In the genomic region with DNA sequence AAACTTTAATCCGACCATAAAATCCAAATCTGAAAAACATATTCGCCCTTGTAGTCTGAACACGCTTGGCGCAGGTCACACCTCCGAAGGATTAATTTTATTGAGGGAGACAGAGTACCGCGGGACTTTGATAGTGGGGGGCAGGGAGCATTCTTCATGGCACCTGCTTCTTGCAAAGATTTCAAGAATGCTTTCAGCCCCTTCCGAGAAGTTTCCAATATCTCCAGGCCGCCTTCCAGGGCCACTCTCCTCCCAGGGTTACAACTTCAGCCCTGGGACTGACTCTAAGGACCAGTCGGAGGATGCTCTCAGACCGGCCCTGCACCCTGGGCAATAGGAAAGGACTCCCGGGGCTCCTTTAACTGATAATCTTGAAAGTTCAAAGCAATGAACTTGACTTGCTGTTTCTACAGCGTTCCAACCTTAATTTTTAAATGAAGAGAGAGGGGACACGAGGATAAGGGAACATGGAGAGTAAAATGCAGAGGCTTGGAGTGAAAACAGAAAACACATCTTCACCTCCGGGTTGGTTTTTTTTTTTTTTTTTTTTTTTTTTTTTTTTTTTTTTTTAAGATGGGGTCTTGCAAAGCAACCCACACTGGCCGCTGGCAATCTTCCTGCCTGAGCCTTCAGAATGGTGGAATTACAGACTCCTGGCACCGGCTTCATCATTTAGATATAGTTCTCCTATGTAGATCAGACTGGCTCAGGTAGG, we compare ENCODE assay signal across 8 mouse cellular contexts. TPM values are rescaled to one million over a fixed set of nuclear protein-coding genes. Genes with fewer than 3 reads are reported as not detected.
DNase-seq lines count a peak whose midpoint lies in the region; ATAC-seq lines count a peak whose summit lies in the region.
"Had no signal": no experiment of that assay in that cellular context is flagged by ENCODE, and none has a peak within 500 bp of the region (broad histone marks: within the 10 kb centered on the region; RNA-seq: fewer than 3 reads in every experiment).

No protein-coding gene starts in this region.

- no peaks in the 10 kb centered on the region for H3K9me3 ChIP-seq in lung, embryonic 16.5 days (ENCODE audit: control insufficient read depth, low read length)
- H3K9me3 ChIP-seq in forebrain, embryonic 11.5 days (ENCODE audit: control insufficient read depth, low read length), result no peaks in the 10 kb centered on the region
- no peaks in the 10 kb centered on the region for H3K9me3 ChIP-seq in limb, embryonic 13.5 days
- H3K9me3 ChIP-seq in stomach, embryonic 14.5 days (ENCODE audit: control insufficient read depth, low read depth, low read length), result no peaks in the 10 kb centered on the region

- peak overlapping the region; percentile 51 for H3K4me3 ChIP-seq in lung, embryonic 16.5 days (ENCODE audit: low read length)
- peak overlapping the region; percentile 35 for H3K4me3 ChIP-seq in forebrain, embryonic 11.5 days (ENCODE audit: low read depth, low read length)
- H3K4me3 ChIP-seq in limb, embryonic 13.5 days, result peak overlapping the region; percentile 41
- peak overlapping the region; percentile 32 for H3K4me3 ChIP-seq in stomach, embryonic 14.5 days (ENCODE audit: low read depth, low read length)

- no peak for DNase-seq in lung, postnatal 4 days
- DNase-seq in forebrain, embryonic 11.5 days (ENCODE audit: low spot score), result no peak
- no peak for DNase-seq in adrenal gland, adult (ENCODE audit: inconsistent age in 2 of 2, low spot score in 1 of 2)
- no peak for DNase-seq in adrenal gland, postnatal 4 days (ENCODE audit: low spot score in 2 of 2)

- WGBS in lung, embryonic 16.5 days, result 4% methylated on average over 17 of the region's 17 CpGs
- 2% methylated on average over 17 of the region's 17 CpGs for WGBS in forebrain, embryonic 11.5 days
- WGBS in limb, embryonic 13.5 days, result 2% methylated on average over 17 of the region's 17 CpGs
- 3% methylated on average over 17 of the region's 17 CpGs for WGBS in stomach, embryonic 14.5 days

- H3K9ac ChIP-seq in lung, embryonic 16.5 days (ENCODE audit: low read length), result peak overlapping the region; percentile 50
- H3K9ac ChIP-seq in forebrain, embryonic 11.5 days (ENCODE audit: low read length), result no peak overlapping the region
- H3K9ac ChIP-seq in limb, embryonic 13.5 days, result 0 out of 2 replicates have a peak overlapping the region, but pooled peaks have one; percentile 31
- no peak overlapping the region for H3K9ac ChIP-seq in stomach, embryonic 14.5 days (replicated peaks; ENCODE audit: low read depth, low read length)

- H3K4me1 ChIP-seq in lung, embryonic 16.5 days (replicated peaks; ENCODE audit: control insufficient read depth, insufficient read depth, low read length), result no peaks in the 10 kb centered on the region
- H3K4me1 ChIP-seq in forebrain, embryonic 11.5 days (replicated peaks; ENCODE audit: control insufficient read depth, insufficient read depth, low read length), result peaks cover 4% of the 10 kb centered on the region; the same call in 1 of the 2 replicates
- H3K4me1 ChIP-seq in limb, embryonic 13.5 days, result peaks cover 26% of the 10 kb centered on the region
- H3K4me1 ChIP-seq in stomach, embryonic 14.5 days (ENCODE audit: control insufficient read depth, insufficient read depth, low read length), result 0 out of 2 replicates have a peak, but pooled peaks cover 3% of the 10 kb centered on the region

- H3K27me3 ChIP-seq in lung, embryonic 16.5 days (ENCODE audit: control insufficient read depth, insufficient read depth, low read depth, low read length), result peaks cover 62% of the 10 kb centered on the region
- H3K27me3 ChIP-seq in forebrain, embryonic 11.5 days (ENCODE audit: control insufficient read depth, insufficient read depth, low read length), result peaks cover 73% of the 10 kb centered on the region
- H3K27me3 ChIP-seq in limb, embryonic 13.5 days, result peaks cover 89% of the 10 kb centered on the region
- peaks cover 25% of the 10 kb centered on the region for H3K27me3 ChIP-seq in stomach, embryonic 14.5 days (ENCODE audit: control insufficient read depth, insufficient read depth, low read length)

- H3K27ac ChIP-seq in lung, embryonic 16.5 days (ENCODE audit: low read length), result no peak overlapping the region
- H3K27ac ChIP-seq in forebrain, embryonic 11.5 days (ENCODE audit: low read depth, low read length), result no peak overlapping the region
- no peak overlapping the region for H3K27ac ChIP-seq in limb, embryonic 13.5 days
- H3K27ac ChIP-seq in stomach, embryonic 14.5 days (ENCODE audit: low read length), result peak overlapping the region; percentile 82

- no peaks in the 10 kb centered on the region for H3K36me3 ChIP-seq in lung, embryonic 16.5 days (ENCODE audit: control insufficient read depth, insufficient read depth, low read length)
- H3K36me3 ChIP-seq in forebrain, embryonic 11.5 days (ENCODE audit: control insufficient read depth, insufficient read depth, low read length), result no peaks in the 10 kb centered on the region
- H3K36me3 ChIP-seq in limb, embryonic 13.5 days, result no peaks in the 10 kb centered on the region
- no peaks in the 10 kb centered on the region for H3K36me3 ChIP-seq in stomach, embryonic 14.5 days (ENCODE audit: control insufficient read depth, insufficient read depth, low read length)

- ATAC-seq in lung, embryonic 16.5 days (ENCODE audit: low read depth), result no peak
- no peak for ATAC-seq in forebrain, embryonic 11.5 days (replicated peaks; ENCODE audit: low FRiP score)
- no peak for ATAC-seq in limb, embryonic 13.5 days (ENCODE audit: low FRiP score, low read depth)
- no peak for ATAC-seq in stomach, embryonic 14.5 days (ENCODE audit: insufficient number of reproducible peaks, insufficient read depth, low FRiP score, low read depth)

- H3K4me2 ChIP-seq in lung, embryonic 16.5 days (ENCODE audit: low read depth, low read length), result peak overlapping the region; percentile 73
- H3K4me2 ChIP-seq in forebrain, embryonic 11.5 days (ENCODE audit: low read depth, low read length, severe bottlenecking), result peak overlapping the region; percentile 62; the same call in 1 of the 2 replicates
- peak overlapping the region; percentile 71 for H3K4me2 ChIP-seq in limb, embryonic 13.5 days (replicated peaks)
- peak overlapping the region; percentile 49 for H3K4me2 ChIP-seq in stomach, embryonic 14.5 days (replicated peaks; ENCODE audit: low read depth, low read length)

RNA-seq across cellular contexts. Expression of a gene that starts 9.8 kb away (rescaled TPM):
- not detected in 2 replicates for polyA plus RNA-seq in lung, embryonic 16.5 days (2015; fragmentation: Nextera tagmentation; extraction: Ambion mirVana)
- not detected in 2 replicates for polyA plus RNA-seq in forebrain, embryonic 11.5 days (2014; fragmentation: Nextera tagmentation; extraction: Ambion mirVana)
- polyA plus RNA-seq in limb, embryonic 13.5 days (2015; fragmentation: Nextera tagmentation; extraction: Ambion mirVana), result 0.08 and 0.18 TPM in 2 replicates
- polyA plus RNA-seq in stomach, embryonic 14.5 days (2014; fragmentation: Nextera tagmentation; extraction: Ambion mirVana), result 3.0 and 4.8 TPM in 2 replicates
- under 1 TPM in 1 of 2 experiments, not detected in 1; 0.34 TPM for total RNA-seq in adrenal gland, postnatal 4 days (2021)
- total RNA-seq: hematopoietic stem cell, adult 5-6 weeks had no signal

RNA-seq across cellular contexts. Expression of a gene that starts 34.0 kb away (rescaled TPM):
- polyA plus RNA-seq in lung, embryonic 16.5 days (2015; fragmentation: Nextera tagmentation; extraction: Ambion mirVana), result 24.7 and 25.0 TPM in 2 replicates
- polyA plus RNA-seq in forebrain, embryonic 11.5 days (2014; fragmentation: Nextera tagmentation; extraction: Ambion mirVana), result 25.1 and 34.9 TPM in 2 replicates
- 27.0 and 30.4 TPM in 2 replicates for polyA plus RNA-seq in limb, embryonic 13.5 days (2015; fragmentation: Nextera tagmentation; extraction: Ambion mirVana)
- 19.0 and 23.4 TPM in 2 replicates for polyA plus RNA-seq in stomach, embryonic 14.5 days (2014; fragmentation: Nextera tagmentation; extraction: Ambion mirVana)
- total RNA-seq in adrenal gland, postnatal 4 days (2021), result 10 to 100 TPM; 45.0 to 50.9 TPM

Comparison
In these comparisons a context has a peak if more than half of its experiments do, and no peak if none do; other contexts are left out.
1. H3K9ac ChIP-seq: peak in lung, embryonic 16.5 days (single experiment) and limb, embryonic 13.5 days (single experiment); none in forebrain, embryonic 11.5 days (single experiment) and stomach, embryonic 14.5 days (single experiment).
2. Peak in every context shown above with its lines, with median percentiles within 50 percentile points of each other: H3K4me2 ChIP-seq and H3K4me3 ChIP-seq.